Mouse (Mus musculus) liver, adult 2 months (tissue): Measurements from ENCODE around the gene Fgfr2. TPM values are rescaled to one million over a fixed set of nuclear protein-coding genes. Genes with fewer than 3 reads are reported as not detected.
A peak's percentile ranks its signal among the peaks of the same experiment; 100 is the strongest.

Experiments
- DNase-seq: peaks from one replicate; pipeline ENCODE4 v3.0.0-alpha.2; 2011; ENCODE audit warnings: low read depth, low spot score; ENCODE audit errors: extremely low read depth
- H3K27ac ChIP-seq: fragments of 200-500 bp; replicated peaks from 2 replicates; pipeline ENCODE4 v1.5.1; 2012; ENCODE audit warnings: low read depth, mild to moderate bottlenecking, control low read depth, inconsistent platforms, low read length; ENCODE audit not compliant: insufficient read depth
- H3K27me3 ChIP-seq: fragments of 200-500 bp; 2 replicates; pipeline ENCODE4 v1.6.1; 2012; ENCODE audit warnings: mild to moderate bottlenecking, moderate library complexity, low read length, inconsistent platforms; ENCODE audit not compliant: control insufficient read depth, insufficient read depth
- H3K36me3 ChIP-seq: fragments of 200-500 bp; 2 replicates; pipeline ENCODE4 v1.6.1; 2012; ENCODE audit warnings: low read length, inconsistent platforms; ENCODE audit not compliant: control insufficient read depth, insufficient read depth
- H3K4me1 ChIP-seq: fragments of 200-500 bp; 2 replicates; pipeline ENCODE4 v1.6.1; 2011; ENCODE audit warnings: low read length; ENCODE audit not compliant: control insufficient read depth, insufficient read depth
- H3K4me3 ChIP-seq: fragments of 200-500 bp; 2 replicates; pipeline ENCODE4 v1.5.1; 2011; ENCODE audit warnings: low read depth, mild to moderate bottlenecking, control low read depth, low read length, moderate library complexity; ENCODE audit not compliant: insufficient read depth
- H3K79me2 ChIP-seq: fragments of 200-500 bp; 2 replicates; pipeline ENCODE4 v1.6.1; 2012; ENCODE audit warnings: inconsistent platforms, mild to moderate bottlenecking, low read length, moderate library complexity; ENCODE audit not compliant: control insufficient read depth, insufficient read depth
- H3K9ac ChIP-seq: fragments of 200-500 bp; 2 replicates; pipeline ENCODE4 v1.6.1; 2012; ENCODE audit warnings: low read depth, mild to moderate bottlenecking, control low read depth, inconsistent platforms, low read length
- CTCF ChIP-seq: fragments of 200-500 bp; IDR thresholded peaks from 2 replicates; pipeline ENCODE4 v1.5.1; 2011; ENCODE audit warnings: low read depth, low read length, control low read depth
- POLR2A ChIP-seq: fragments of 200-500 bp; IDR thresholded peaks from 2 replicates; pipeline ENCODE4 v1.6.1; 2011; ENCODE audit warnings: low read length, control low read depth; ENCODE audit not compliant: insufficient read depth; ENCODE audit errors: extremely low read depth
- WGBS: fragments of 180-500 bp; shearing (Covaris S2); methylation state at CpG from one replicate; pipeline ENCODE4 v1.1.7; 2018; 5-methylcytosine and 5-hydroxymethylcytosine counted together
- polyA plus RNA-seq: library from polyadenylated mRNA; depleted of rRNA; stranded (reverse); fragments of >200 nt; gene quantifications from 2 replicates; pipeline ENCODE4 v1.2.3, GENCODE M21; 2012
- total RNA-seq: library from RNA; depleted of rRNA; stranded (reverse); fragments of >200 nt; gene quantifications from 2 replicates; pipeline ENCODE4 v1.2.3, GENCODE M21; 2014

Gene Fgfr2
- total and polyA plus RNA-seq, 2 experiments, result 16.7 to 35.2 TPM

- WGBS, result 23% methylated on average over 8 of the region's 8 CpGs
- no peaks in the 10 kb centered on the region for H3K27me3 ChIP-seq
- TF ChIP-seq POLR2A (no peak), CTCF (no peak)
Observed at GRCm38 (mm10) chr7:130523451-130523850, 2599.7 kb downstream of the Fgfr2 start.

DNA sequence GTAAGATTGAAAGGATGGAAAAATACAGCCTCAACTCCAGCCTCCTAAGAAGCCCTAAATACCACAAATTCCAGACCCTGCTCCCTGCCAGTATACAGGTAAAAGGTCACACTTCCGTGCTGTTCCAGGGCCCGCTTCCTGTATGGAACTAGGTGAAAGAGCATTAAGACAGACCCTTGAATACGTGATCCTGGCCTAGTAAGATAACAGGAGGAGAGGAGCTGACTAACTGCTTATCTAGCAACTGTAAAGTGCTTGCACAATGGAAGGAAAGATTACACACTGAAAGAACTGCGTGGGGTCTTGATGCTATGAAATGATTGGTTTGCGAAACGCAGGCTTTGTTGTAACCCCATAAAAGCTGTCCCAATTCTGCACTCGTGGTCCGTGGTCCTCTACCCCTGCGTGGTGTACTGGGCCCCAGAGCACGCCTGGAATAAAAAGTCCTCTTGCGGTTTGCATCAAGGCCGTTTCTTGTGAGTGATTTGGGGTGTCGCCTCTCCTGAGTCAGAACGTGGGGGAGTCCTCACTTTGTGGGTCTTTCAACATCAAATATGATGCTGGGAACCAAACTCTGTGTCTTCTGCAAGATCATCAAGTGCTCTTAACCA is 2602.2 kb downstream of the Fgfr2 start:
- TF ChIP-seq POLR2A, result no peak
- TF ChIP-seq CTCF, result no peak
- peak; percentile 25 for DNase-seq
- Histone ChIP-seq H3K4me1 (peaks cover 5% of the 10 kb centered on the region; the same call in 1 of the 2 replicates), H3K4me3 (no peak overlapping the region), H3K79me2 (peaks cover 11% of the 10 kb centered on the region), H3K27ac (peak overlapping the region; percentile 52), H3K36me3 (no peaks in the 10 kb centered on the region), H3K9ac (no peak overlapping the region), H3K27me3 (no peaks in the 10 kb centered on the region)
- WGBS, result 71% methylated on average over 14 of the region's 14 CpGs

More at GRCm38 (mm10) chr7:130523451-130523850, 2599.7 kb downstream of the Fgfr2 start:
- Histone ChIP-seq H3K9ac (no peak overlapping the region), H3K4me1 (no peaks in the 10 kb centered on the region; the same call in 1 of the 2 replicates), H3K79me2 (peaks cover 5% of the 10 kb centered on the region), H3K36me3 (no peaks in the 10 kb centered on the region), H3K27ac (no peak overlapping the region), H3K4me3 (no peak overlapping the region)
- DNase-seq, result peak; percentile 32

- Histone ChIP-seq H3K4me3 (peak within 1 kb of the TSS; percentile 94), H3K27ac (peak within 1 kb of the TSS; percentile 97), H3K4me1 (peaks cover 5% of the 10 kb centered on the region; the same call in 1 of the 2 replicates), H3K79me2 (peaks cover 11% of the 10 kb centered on the region), H3K36me3 (no peaks in the 10 kb centered on the region), H3K27me3 (no peaks in the 10 kb centered on the region), H3K9ac (peak within 1 kb of the TSS; percentile 96)
- TF ChIP-seq POLR2A (0 out of 2 replicates have a peak, but pooled peaks have one; percentile 6), CTCF (no peak)
- DNase-seq, result peak; percentile 56
- 10% methylated on average over 20 of the region's 20 CpGs for WGBS
Observed at GRCm38 (mm10) chr7:130520049-130520425, 2603.1 kb downstream of the Fgfr2 start, which contains the start of gene Ate1. TSS of gene Ate1 (minus strand) at chr7:130520369.

DNA sequence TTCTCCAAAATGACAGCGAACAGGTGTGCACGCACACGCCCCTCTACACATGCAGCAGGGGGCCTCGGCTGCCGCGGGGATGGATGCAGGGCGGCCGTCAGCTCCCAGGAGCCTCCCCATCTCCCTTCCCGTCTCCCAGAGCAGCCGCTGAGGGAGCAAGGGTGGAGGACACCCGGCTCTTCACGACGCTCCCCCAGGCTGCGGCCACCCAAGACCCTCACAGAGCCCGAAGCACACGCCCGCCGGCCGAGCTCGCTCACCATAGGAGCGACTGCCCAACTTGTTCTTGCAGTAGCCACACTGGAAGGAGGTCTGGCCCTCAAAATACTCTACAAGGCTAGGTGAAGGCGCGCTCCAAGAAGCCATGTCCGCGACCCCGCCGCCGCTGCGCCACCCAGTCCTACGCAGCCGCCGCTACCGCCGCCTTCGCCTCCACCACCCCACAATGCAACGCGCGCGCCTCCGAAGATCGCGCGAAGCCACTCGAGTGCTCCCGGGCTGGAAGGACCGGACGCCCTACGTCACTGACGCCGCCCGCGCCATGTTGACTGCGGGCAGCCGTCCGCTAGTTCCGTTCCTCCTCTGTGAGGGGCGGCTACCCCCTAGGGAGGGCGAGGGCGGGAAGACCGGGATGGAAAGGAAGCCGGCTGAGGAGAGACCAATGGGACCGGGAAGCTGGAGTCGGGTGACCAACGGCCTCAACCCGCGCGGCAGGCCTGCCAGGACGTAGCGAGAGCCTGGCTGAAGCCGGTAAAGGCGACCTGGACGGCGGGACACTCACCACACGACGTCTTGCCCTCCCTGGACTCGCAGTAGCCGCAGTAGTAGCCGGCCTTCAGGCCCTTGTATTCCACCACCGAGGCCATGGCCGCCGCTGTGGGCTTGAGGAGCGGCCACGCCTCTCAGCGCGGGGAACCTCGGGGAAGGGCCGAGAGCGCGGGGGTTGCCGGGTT is 2603.8 kb downstream of the Fgfr2 start:
- peak overlapping the region; percentile 94 for H3K4me3 ChIP-seq
- under 1% methylated on average over 90 of the region's 90 CpGs for WGBS

DNA sequence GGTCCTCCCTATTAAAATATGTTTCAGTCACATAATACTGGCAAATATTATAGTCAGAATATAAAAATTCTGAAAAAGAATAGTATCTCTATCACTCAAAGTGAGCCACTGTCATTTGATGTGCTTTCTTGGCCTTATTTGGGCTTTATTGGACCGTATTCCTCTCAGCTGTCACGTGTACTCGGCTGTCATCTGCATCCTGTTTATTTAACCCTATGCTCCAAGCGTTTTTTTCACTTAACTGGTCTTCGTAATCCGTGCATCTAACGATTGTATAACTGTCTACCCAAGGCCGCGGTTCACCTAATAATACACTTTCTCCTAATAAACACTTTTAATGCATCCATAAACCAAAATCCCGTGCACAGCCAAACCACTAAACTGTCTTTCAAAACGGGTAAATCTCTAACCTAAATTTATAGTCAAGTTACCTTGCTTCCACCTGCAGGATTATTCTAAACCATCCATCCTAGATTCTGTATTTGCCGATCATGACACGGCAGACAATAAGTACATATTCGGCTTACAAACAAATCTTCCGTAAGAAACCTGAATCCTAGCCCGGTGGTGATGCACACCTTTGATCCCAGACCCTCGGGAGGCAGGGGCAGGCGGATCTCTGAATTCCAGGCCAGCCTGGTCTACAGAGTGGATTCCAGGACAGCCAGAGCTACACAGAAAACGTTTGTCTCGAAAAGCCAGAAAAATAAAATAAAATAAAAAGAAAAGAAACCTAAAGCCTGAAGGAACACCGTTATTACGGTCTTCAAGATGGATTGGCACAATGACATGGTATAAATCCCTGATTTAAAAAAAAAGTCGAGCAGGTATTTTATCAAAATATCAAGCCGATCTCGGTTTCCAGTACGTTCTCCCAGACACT is 2604.7 kb downstream of the Fgfr2 start:
- Histone ChIP-seq H3K79me2 (peaks cover 11% of the 10 kb centered on the region), H3K27ac (no peak overlapping the region), H3K4me1 (peaks cover 5% of the 10 kb centered on the region; the same call in 1 of the 2 replicates), H3K9ac (peak overlapping the region; percentile 94), H3K27me3 (no peaks in the 10 kb centered on the region), H3K36me3 (peaks cover 4% of the 10 kb centered on the region; the same call in 1 of the 2 replicates), H3K4me3 (peak overlapping the region; percentile 94)
- 6% methylated on average over 26 of the region's 26 CpGs for WGBS
- TF ChIP-seq CTCF (no peak), POLR2A (no peak)
- peak; percentile 68 for DNase-seq

More for the DNA sequence above, 2603.8 kb downstream of the Fgfr2 start:
- peaks cover 5% of the 10 kb centered on the region; the same call in 1 of the 2 replicates for H3K4me1 ChIP-seq
- 0 out of 2 replicates have a peak, but pooled peaks cover 1% of the 10 kb centered on the region for H3K36me3 ChIP-seq
- H3K79me2 ChIP-seq, result peaks cover 11% of the 10 kb centered on the region
- no peaks in the 10 kb centered on the region for H3K27me3 ChIP-seq
- peak; percentile 84 for DNase-seq
- H3K27ac ChIP-seq, result peak overlapping the region; percentile 97
- TF ChIP-seq CTCF, result no peak
- TF ChIP-seq POLR2A, result peak; percentile 43; the same call in 1 of the 2 replicates
- H3K9ac ChIP-seq, result peak overlapping the region; percentile 96
